Mouse (Mus musculus) heart, postnatal 25 days (tissue): ENCODE measurements around the gene Vps33a. TPM values are rescaled to one million over a fixed set of nuclear protein-coding genes. Genes with fewer than 3 reads are reported as not detected.
A peak's percentile ranks its signal among the peaks of the same experiment; 100 is the strongest.

Experiments used
- microRNA-seq: library from miRNA; unstranded; fragments of <30 nt; microRNA quantifications from one replicate; pipeline ENCODE4 v1.2.0, GENCODE M21; 2022
- total RNA-seq, 2 experiments: library from RNA; stranded (reverse); gene quantifications; 2 replicates each; pipeline ENCODE4 v1.2.3; 2021

Gene Vps33a
- total RNA-seq, 2 experiments from 2014 or later = 24.8 to 34.0 TPM

Small RNAs within 50 kb of the gene (microRNA-seq; reads per million reads assigned to microRNA genes)
- 4.4 reads per million, percentile 10 among the genes with 10 or more reads in this experiment for gene Mir7647

Other genes starting within 250 kb of the Vps33a start
- 1 to 10 TPM; 8.6 to 9.5 TPM for gene Bcl7a, start 229.2 kb downstream of the Vps33a start, total RNA-seq
- 10 to 100 TPM; 23.0 to 25.7 TPM for gene Mlxip, start 178.2 kb downstream of the Vps33a start, total RNA-seq
- gene Lrrc43, start 83.7 kb downstream of the Vps33a start, total RNA-seq = not detected
- not detected for gene Il31, start 83.5 kb downstream of the Vps33a start, total RNA-seq
- gene B3gnt4, start 62.6 kb downstream of the Vps33a start, total RNA-seq = not detected
- 10 to 100 TPM; 64.4 to 71.1 TPM for gene Diablo, start 48.9 kb downstream of the Vps33a start, total RNA-seq
- not detected for gene Gm49027, start 47.5 kb downstream of the Vps33a start, total RNA-seq
- gene Clip1, start 111.6 kb upstream of the Vps33a start, total RNA-seq = 100 to 1,000 TPM; 135 to 152 TPM
- 10 to 100 TPM; 23.2 to 25.1 TPM for gene Zcchc8, start 148.1 kb upstream of the Vps33a start, total RNA-seq
- 10 to 100 TPM; 45.9 to 47.3 TPM for gene Rsrc2, start 176.4 kb upstream of the Vps33a start, total RNA-seq
- gene Kntc1, start 176.7 kb upstream of the Vps33a start, total RNA-seq = under 1 TPM; 0.56 to 0.86 TPM